Mouse (Mus musculus) midbrain, embryonic 14.5 days (tissue): ENCODE measurements around the gene Uri1. TPM values are rescaled to one million over a fixed set of nuclear protein-coding genes. Genes with fewer than 3 reads are reported as not detected.

Source experiments
- polyA plus RNA-seq: library from polyadenylated mRNA; unstranded; fragments of >200 nt; fragmentation: Nextera tagmentation; extraction: Ambion mirVana; gene quantifications from 2 replicates; pipeline ENCODE4 v1.2.1, GENCODE M21; 2014

Uri1 gene
- polyA plus RNA-seq, 1 experiment from 2014 or later, result 37.4 TPM

Other genes starting within 250 kb of the Uri1 start
- 34.9 and 38.0 TPM in 2 replicates for gene Zfp536, start 249.9 kb downstream of the Uri1 start, polyA plus RNA-seq
- gene Ccne1, start 84.0 kb upstream of the Uri1 start, polyA plus RNA-seq, result 11.9 and 14.1 TPM in 2 replicates
- 24.9 and 31.2 TPM in 2 replicates for gene 1600014C10Rik, start 159.7 kb upstream of the Uri1 start, polyA plus RNA-seq
- 0.22 and 0.37 TPM in 2 replicates for gene Plekhf1, start 204.5 kb upstream of the Uri1 start, polyA plus RNA-seq
- 84.7 and 93.6 TPM in 2 replicates for gene Pop4, start 247.9 kb upstream of the Uri1 start, polyA plus RNA-seq